Mouse (Mus musculus) kidney, embryonic 15.5 days (tissue): ENCODE measurements around the gene Prkca. TPM values are rescaled to one million over a fixed set of nuclear protein-coding genes. Genes with fewer than 3 reads are reported as not detected.
A peak's percentile ranks its signal among the peaks of the same experiment; 100 is the strongest.
"Not testable (repeated sequence)": the region's sequence is repeated elsewhere in the genome, so short reads cannot be mapped to it uniquely, and the experiment has no call there.

ENCODE experiments used
- ATAC-seq: fragments of 200-750 bp; cut with Nextera tagmentation; replicated peaks from 2 replicates; pipeline ENCODE4 v1.8.0; 2017; ENCODE audit warnings: moderate TSS enrichment; ENCODE audit not compliant: low FRiP score
- H3K27ac ChIP-seq: fragments of 300-500 bp; sonication (generic); 2 replicates; pipeline ENCODE4 v1.5.1; 2015; ENCODE audit warnings: mild to moderate bottlenecking, inconsistent platforms
- H3K27me3 ChIP-seq: fragments of 300-500 bp; sonication (generic); 2 replicates; pipeline ENCODE4 v1.6.1; 2015; ENCODE audit warnings: inconsistent platforms
- H3K36me3 ChIP-seq: fragments of 300-500 bp; sonication (generic); 2 replicates; pipeline ENCODE4 v1.6.1; 2015; ENCODE audit warnings: inconsistent platforms
- H3K4me1 ChIP-seq: fragments of 300-500 bp; sonication (generic); 2 replicates; pipeline ENCODE4 v1.6.1; 2015; ENCODE audit warnings: inconsistent platforms
- H3K4me2 ChIP-seq: fragments of 300-500 bp; sonication (generic); 2 replicates; pipeline ENCODE4 v1.6.1; 2015; ENCODE audit warnings: moderate library complexity, mild to moderate bottlenecking, inconsistent platforms
- H3K4me3 ChIP-seq: fragments of 300-500 bp; sonication (generic); replicated peaks from 2 replicates; pipeline ENCODE4 v1.5.1; 2015; ENCODE audit warnings: mild to moderate bottlenecking, inconsistent platforms
- H3K9ac ChIP-seq: fragments of 300-500 bp; sonication (generic); 2 replicates; pipeline ENCODE4 v1.6.1; 2015; ENCODE audit warnings: mild to moderate bottlenecking, inconsistent platforms
- H3K9me3 ChIP-seq: fragments of 300-500 bp; sonication (generic); replicated peaks from 2 replicates; pipeline ENCODE4 v1.6.1; 2016; ENCODE audit warnings: inconsistent platforms
- WGBS: fragments of 180-500 bp; shearing (Covaris S2); methylation state at CpG from one replicate; pipeline ENCODE4 v1.1.7; 2015; ENCODE audit warnings: mixed read lengths; 5-methylcytosine and 5-hydroxymethylcytosine counted together
- polyA plus RNA-seq: library from polyadenylated mRNA; unstranded; fragments of >200 nt; fragmentation: Nextera tagmentation; extraction: Ambion mirVana; gene quantifications from 2 replicates; pipeline ENCODE4 v1.2.1, GENCODE M21; 2015

The Prkca gene
- polyA plus RNA-seq, 1 experiment from 2014 or later, result 7.4 TPM

GRCm38 (mm10) chr11:108112437-108112836 is 231.3 kb downstream of the Prkca start:
- no peak overlapping the region for H3K4me2 ChIP-seq
- H3K27ac ChIP-seq, result no peak overlapping the region
- no peak for ATAC-seq
- 52% methylated on average over 3 of the region's 3 CpGs for WGBS
- no peak overlapping the region for H3K9ac ChIP-seq
- no peaks in the 10 kb centered on the region for H3K4me1 ChIP-seq
- H3K36me3 ChIP-seq, result no peaks in the 10 kb centered on the region
- H3K9me3 ChIP-seq, result no peaks in the 10 kb centered on the region
- no peaks in the 10 kb centered on the region for H3K27me3 ChIP-seq
- H3K4me3 ChIP-seq, result no peak overlapping the region

GRCm38 (mm10) chr11:108104085-108104484 is 239.6 kb downstream of the Prkca start:
- Histone ChIP-seq H3K27me3 (no peaks in the 10 kb centered on the region), H3K4me2 (no peak overlapping the region), H3K9me3 (no peaks in the 10 kb centered on the region), H3K9ac (no peak overlapping the region), H3K4me1 (peaks cover 9% of the 10 kb centered on the region; the same call in 1 of the 2 replicates), H3K36me3 (no peaks in the 10 kb centered on the region), H3K27ac (no peak overlapping the region), H3K4me3 (no peak overlapping the region)
- ATAC-seq, result no peak
- 92% methylated on average over 6 of the region's 6 CpGs for WGBS

- H3K4me1 ChIP-seq, result peaks cover 9% of the 10 kb centered on the region; the same call in 1 of the 2 replicates
- no peaks in the 10 kb centered on the region for H3K27me3 ChIP-seq
- no peak overlapping the region for H3K4me2 ChIP-seq
- 0 out of 2 replicates have a peak, but pooled peaks have one; percentile 33 for ATAC-seq
- H3K36me3 ChIP-seq, result no peaks in the 10 kb centered on the region
- H3K27ac ChIP-seq, result no peak overlapping the region
- no peak overlapping the region for H3K4me3 ChIP-seq
- H3K9me3 ChIP-seq, result no peaks in the 10 kb centered on the region
- no peak overlapping the region for H3K9ac ChIP-seq
- WGBS, result 56% methylated on average over 8 of the region's 8 CpGs
Measured at GRCm38 (mm10) chr11:108101280-108101950, 242.3 kb downstream of the Prkca start.

GRCm38 (mm10) chr11:108098306-108098705 is 245.4 kb downstream of the Prkca start:
- Histone ChIP-seq H3K4me2 (no peak overlapping the region), H3K4me1 (peaks cover 4% of the 10 kb centered on the region; the same call in 1 of the 2 replicates), H3K27me3 (no peaks in the 10 kb centered on the region), H3K9ac (no peak overlapping the region), H3K9me3 (no peaks in the 10 kb centered on the region), H3K36me3 (no peaks in the 10 kb centered on the region), H3K4me3 (no peak overlapping the region), H3K27ac (no peak overlapping the region)
- WGBS, result 65% methylated on average over 7 of the region's 7 CpGs
- no peak for ATAC-seq

GRCm38 (mm10) chr11:108094796-108095195 is 248.9 kb downstream of the Prkca start:
- ATAC-seq, result no peak
- Histone ChIP-seq H3K36me3 (no peaks in the 10 kb centered on the region), H3K9ac (no peak overlapping the region), H3K4me3 (no peak overlapping the region), H3K4me1 (no peaks in the 10 kb centered on the region), H3K27me3 (no peaks in the 10 kb centered on the region), H3K27ac (no peak overlapping the region), H3K4me2 (no peak overlapping the region), H3K9me3 (no peaks in the 10 kb centered on the region)
- WGBS, result 88% methylated on average over 5 of the region's 5 CpGs

GRCm38 (mm10) chr11:108093248-108093647 is 250.5 kb downstream of the Prkca start:
- no peak for ATAC-seq
- Histone ChIP-seq H3K36me3 (no peaks in the 10 kb centered on the region), H3K27ac (no peak overlapping the region), H3K4me1 (no peaks in the 10 kb centered on the region), H3K27me3 (no peaks in the 10 kb centered on the region), H3K9me3 (no peaks in the 10 kb centered on the region), H3K9ac (no peak overlapping the region), H3K4me2 (no peak overlapping the region), H3K4me3 (no peak overlapping the region)
- WGBS, result 86% methylated on average over 4 of the region's 4 CpGs

GRCm38 (mm10) chr11:108091238-108091637 is 252.5 kb downstream of the Prkca start:
- Histone ChIP-seq H3K27ac (no peak overlapping the region), H3K27me3 (no peaks in the 10 kb centered on the region), H3K4me1 (no peaks in the 10 kb centered on the region), H3K36me3 (no peaks in the 10 kb centered on the region), H3K9ac (no peak overlapping the region), H3K4me3 (no peak overlapping the region), H3K9me3 (no peaks in the 10 kb centered on the region), H3K4me2 (no peak overlapping the region)
- 95% methylated on average over 3 of the region's 3 CpGs for WGBS
- no peak for ATAC-seq

- Histone ChIP-seq H3K27ac (no peak overlapping the region), H3K36me3 (no peaks in the 10 kb centered on the region), H3K4me1 (no peaks in the 10 kb centered on the region), H3K4me3 (no peak overlapping the region), H3K9me3 (no peaks in the 10 kb centered on the region), H3K4me2 (no peak overlapping the region), H3K9ac (no peak overlapping the region), H3K27me3 (no peaks in the 10 kb centered on the region)
- no peak for ATAC-seq
- 39% methylated on average over 8 of the region's 8 CpGs for WGBS
Measured at GRCm38 (mm10) chr11:108090706-108091105, 253.0 kb downstream of the Prkca start.

- no peak overlapping the region for H3K9ac ChIP-seq
- H3K36me3 ChIP-seq, result no peaks in the 10 kb centered on the region
- H3K4me1 ChIP-seq, result no peaks in the 10 kb centered on the region
- H3K4me3 ChIP-seq, result no peak overlapping the region
- H3K27me3 ChIP-seq, result no peaks in the 10 kb centered on the region
- ATAC-seq, result no peak
- H3K4me2 ChIP-seq, result no peak overlapping the region
- WGBS, result 95% methylated on average over 5 of the region's 5 CpGs
- H3K27ac ChIP-seq, result no peak overlapping the region
- no peaks in the 10 kb centered on the region for H3K9me3 ChIP-seq
Measured at GRCm38 (mm10) chr11:108088063-108088462, 255.7 kb downstream of the Prkca start.

- whole genome bisulfite sequencing, result 89% methylated on average over 1 of the region's 1 CpGs
- H3K4me3 ChIP-seq, H3K27me3 ChIP-seq, H3K4me1 ChIP-seq, ATAC-seq, H3K27ac ChIP-seq, H3K4me2 ChIP-seq, H3K36me3 ChIP-seq, H3K9ac ChIP-seq, H3K9me3 ChIP-seq: not testable (repeated sequence)
Measured at GRCm38 (mm10) chr11:108087105-108087700, 256.5 kb downstream of the Prkca start.

GRCm38 (mm10) chr11:108082673-108083072 is 261.1 kb downstream of the Prkca start:
- no peak overlapping the region for H3K9ac ChIP-seq
- H3K9me3 ChIP-seq, result no peaks in the 10 kb centered on the region
- H3K27me3 ChIP-seq, result no peaks in the 10 kb centered on the region
- H3K4me1 ChIP-seq, result 0 out of 2 replicates have a peak, but pooled peaks cover 3% of the 10 kb centered on the region
- H3K4me3 ChIP-seq, result no peak overlapping the region
- H3K27ac ChIP-seq, result no peak overlapping the region
- no peak for ATAC-seq
- H3K36me3 ChIP-seq, result no peaks in the 10 kb centered on the region
- H3K4me2 ChIP-seq, result no peak overlapping the region

GRCm38 (mm10) chr11:108079946-108080650 is 263.6 kb downstream of the Prkca start:
- 0 out of 2 replicates have a peak, but pooled peaks cover 3% of the 10 kb centered on the region for H3K4me1 ChIP-seq
- no peaks in the 10 kb centered on the region for H3K36me3 ChIP-seq
- H3K27me3 ChIP-seq, result no peaks in the 10 kb centered on the region
- no peak overlapping the region for H3K4me2 ChIP-seq
- H3K27ac ChIP-seq, result no peak overlapping the region
- no peak for ATAC-seq
- H3K9ac ChIP-seq, result no peak overlapping the region
- no peaks in the 10 kb centered on the region for H3K9me3 ChIP-seq
- no peak overlapping the region for H3K4me3 ChIP-seq
- 88% methylated on average over 5 of the region's 5 CpGs for WGBS
